Mouse (Mus musculus): ENCODE data around the gene Vmn1r95.
"Not testable (repeated sequence)": the region's sequence is repeated elsewhere in the genome, so short reads cannot be mapped to it uniquely, and the experiment has no call there.

Vmn1r95 gene

GRCm38 (mm10) chr7:20193410-20193809, at the start of gene Vmn1r95:
TSS of gene Vmn1r95 (plus strand) at chr7:20193710.
- DNase-seq (ENCODE audit: low spot score in 2 of 2) = not testable (repeated sequence)

DNA sequence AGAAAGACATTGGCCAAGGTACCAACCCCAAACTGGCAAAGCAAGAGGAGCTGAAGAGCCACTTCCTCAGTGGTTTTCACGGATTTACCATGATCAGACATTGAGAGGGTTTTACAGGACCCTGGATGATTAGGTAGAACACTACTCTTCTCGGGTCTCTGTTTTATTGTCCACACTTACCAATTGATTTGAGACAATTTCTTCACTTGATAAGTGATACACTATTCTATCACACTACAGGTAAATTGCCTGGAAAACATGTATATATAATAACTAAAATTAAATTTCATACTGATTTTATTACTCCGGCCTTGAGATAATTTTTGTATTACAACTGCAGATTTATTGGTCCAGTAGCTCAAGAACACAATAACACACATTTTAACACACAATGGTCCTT, 25.2 kb upstream of the Vmn1r95 start, which contains the start of gene Vmn1r94:
Gene Vmn1r94, minus strand, starts transcription at position 101 of the 400 bp plus-strand sequence.
- DNase-seq (ENCODE audit: low spot score in 2 of 2) = not testable (repeated sequence)

- not testable (repeated sequence) for DNase-seq (ENCODE audit: low spot score in 2 of 2)
These were observed 12.0 kb downstream of the Vmn1r95 start, which contains the start of gene Gm6164 for GRCm38 (mm10) chr7:20205507-20205906. TSS of gene Gm6164 (minus strand) at chr7:20205607.

- not testable (repeated sequence) for DNase-seq (ENCODE audit: low spot score in 2 of 2)
These were observed 40.2 kb downstream of the Vmn1r95 start, which contains the start of gene Gm4498 for GRCm38 (mm10) chr7:20233728-20234127. TSS of gene Gm4498 (minus strand) at chr7:20233828.
